Mouse (Mus musculus) stomach, embryonic 16.5 days (tissue): ENCODE measurements around the gene Ccdc88a. TPM values are rescaled to one million over a fixed set of nuclear protein-coding genes. Genes with fewer than 3 reads are reported as not detected.
"Not testable (repeated sequence)": the region's sequence is repeated elsewhere in the genome, so short reads cannot be mapped to it uniquely, and the experiment has no call there.

Source experiments
- ATAC-seq: fragments of 200-750 bp; cut with Nextera tagmentation; 2 replicates; pipeline ENCODE4 v1.8.0; 2017; ENCODE audit warnings: moderate number of reproducible peaks, moderate TSS enrichment; ENCODE audit not compliant: insufficient read depth, low FRiP score
- H3K27ac ChIP-seq: fragments of 300-500 bp; sonication (generic); 2 replicates; pipeline ENCODE4 v1.5.1; 2014; ENCODE audit warnings: low read length
- H3K27me3 ChIP-seq: fragments of 300-500 bp; sonication (generic); 2 replicates; pipeline ENCODE4 v1.6.1; 2014; ENCODE audit warnings: low read length, control low read depth, mixed read lengths; ENCODE audit not compliant: control insufficient read depth, insufficient read depth
- H3K36me3 ChIP-seq: fragments of 300-500 bp; sonication (generic); 2 replicates; pipeline ENCODE4 v1.6.1; 2014; ENCODE audit warnings: low read length; ENCODE audit not compliant: control insufficient read depth, insufficient read depth
- H3K4me1 ChIP-seq: fragments of 300-500 bp; sonication (generic); 2 replicates; pipeline ENCODE4 v1.6.1; 2014; ENCODE audit warnings: low read length, control low read depth, mixed read lengths; ENCODE audit not compliant: control insufficient read depth, insufficient read depth
- H3K4me2 ChIP-seq: fragments of 300-500 bp; sonication (generic); 2 replicates; pipeline ENCODE4 v1.6.1; 2014; ENCODE audit warnings: low read depth, low read length, mixed read lengths
- H3K4me3 ChIP-seq: fragments of 300-500 bp; sonication (generic); replicated peaks from 2 replicates; pipeline ENCODE4 v1.5.1; 2014; ENCODE audit warnings: mild to moderate bottlenecking, low read length
- H3K9ac ChIP-seq: fragments of 300-500 bp; sonication (generic); 2 replicates; pipeline ENCODE4 v1.6.1; 2014; ENCODE audit warnings: low read length
- H3K9me3 ChIP-seq: fragments of 300-500 bp; sonication (generic); replicated peaks from 2 replicates; pipeline ENCODE4 v1.6.1; 2016; ENCODE audit warnings: low read length, control low read depth; ENCODE audit not compliant: control insufficient read depth
- WGBS: fragments of 180-500 bp; shearing (Covaris S2); extraction: QIAGEN DNeasy Blood & Tissue Kit; methylation state at CpG from one replicate; pipeline ENCODE4 v1.1.7; 2014; 5-methylcytosine and 5-hydroxymethylcytosine counted together
- polyA plus RNA-seq: library from polyadenylated mRNA; unstranded; fragments of >200 nt; fragmentation: Nextera tagmentation; extraction: Ambion mirVana; gene quantifications from 2 replicates; pipeline ENCODE4 v1.2.1, GENCODE M21; 2015

The Ccdc88a gene
- polyA plus RNA-seq, 1 experiment from 2014 or later = 17.6 TPM

DNA sequence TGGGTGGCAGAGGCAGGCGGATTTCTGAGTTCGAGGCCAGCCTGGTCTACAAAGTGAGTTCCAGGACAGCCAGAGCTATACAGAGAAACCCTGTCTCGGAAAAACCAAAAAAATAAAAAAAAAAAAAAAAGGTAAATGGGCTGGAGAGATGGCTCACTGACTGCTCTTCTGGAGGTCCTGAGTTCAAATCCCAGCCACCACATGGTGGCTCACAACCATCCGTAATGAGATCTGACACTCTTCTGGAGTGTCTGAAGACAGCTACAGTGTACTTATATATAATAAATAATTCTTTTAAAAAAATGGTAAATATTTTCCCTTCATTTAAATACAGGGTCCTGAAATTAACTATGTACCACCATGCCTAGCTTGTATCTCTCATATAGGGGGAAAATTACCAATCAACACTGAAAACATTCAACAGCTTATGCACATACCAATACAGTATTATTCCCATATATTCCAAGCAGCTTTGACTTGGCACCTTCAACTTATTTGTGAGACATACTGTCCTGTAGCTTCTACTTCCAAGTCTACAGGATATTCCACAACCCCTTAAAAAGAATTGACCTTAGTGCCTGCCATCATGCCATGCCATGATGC lies 171.8 kb downstream of the Ccdc88a start:
- H3K9ac ChIP-seq, H3K9me3 ChIP-seq, H3K27me3 ChIP-seq, H3K4me1 ChIP-seq, H3K4me2 ChIP-seq, H3K4me3 ChIP-seq, H3K27ac ChIP-seq, ATAC-seq: not testable (repeated sequence)
- peaks cover 27% of the 10 kb centered on the region for H3K36me3 ChIP-seq
- WGBS = 89% methylated on average over 4 of the region's 4 CpGs

DNA sequence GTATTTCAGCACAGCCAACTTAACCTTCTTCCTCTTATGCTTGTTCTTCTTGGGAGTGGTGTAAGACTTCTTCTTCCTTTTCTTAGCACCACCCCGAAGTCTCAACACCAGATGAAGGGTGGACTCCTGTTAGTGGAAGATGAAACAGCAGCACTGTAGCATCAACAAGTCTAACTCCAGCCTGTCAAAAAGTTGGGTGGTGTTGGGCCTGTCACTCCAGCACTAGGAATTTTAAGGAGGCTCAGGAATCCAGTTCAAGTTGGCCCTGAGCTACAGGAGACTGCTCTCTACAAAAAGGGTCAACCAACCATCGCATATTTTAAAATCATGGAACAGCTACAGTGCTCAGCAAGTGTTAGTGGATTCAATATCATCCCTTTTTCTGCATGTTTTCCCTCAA lies 172.8 kb downstream of the Ccdc88a start:
- peak overlapping the region; percentile 69 for H3K4me2 ChIP-seq
- H3K27me3 ChIP-seq, ATAC-seq, H3K9me3 ChIP-seq, H3K4me1 ChIP-seq, H3K27ac ChIP-seq: not testable (repeated sequence)
- WGBS = 86% methylated on average over 2 of the region's 2 CpGs
- peaks cover 25% of the 10 kb centered on the region for H3K36me3 ChIP-seq
- peak overlapping the region; percentile 87 for H3K4me3 ChIP-seq
- peak overlapping the region; percentile 97; the same call in 1 of the 2 replicates for H3K9ac ChIP-seq

GRCm38 (mm10) chr11:29546762-29547161 lies 173.3 kb downstream of the Ccdc88a start:
- Histone ChIP-seq H3K27me3 (no peaks in the 10 kb centered on the region), H3K9ac (peak overlapping the region; percentile 97), H3K36me3 (peaks cover 22% of the 10 kb centered on the region), H3K4me1 (peaks cover 5% of the 10 kb centered on the region), H3K9me3 (no peaks in the 10 kb centered on the region), H3K27ac (no peak overlapping the region; the same call in 1 of the 2 replicates), H3K4me3 (peak overlapping the region; percentile 87), H3K4me2 (peak overlapping the region; percentile 69)
- no peak for ATAC-seq
- 8% methylated on average over 2 of the region's 2 CpGs for whole genome bisulfite sequencing

- H3K36me3 ChIP-seq = peaks cover 19% of the 10 kb centered on the region
- no peaks in the 10 kb centered on the region for H3K9me3 ChIP-seq
- under 1% methylated on average over 27 of the region's 27 CpGs for WGBS
- H3K27me3 ChIP-seq = no peaks in the 10 kb centered on the region
- H3K27ac ChIP-seq = peak overlapping the region; percentile 79
- ATAC-seq = peak; percentile 34; the same call in 1 of the 2 replicates
- peak overlapping the region; percentile 97 for H3K9ac ChIP-seq
- peak overlapping the region; percentile 87 for H3K4me3 ChIP-seq
- peak overlapping the region; percentile 69 for H3K4me2 ChIP-seq
- peaks cover 5% of the 10 kb centered on the region for H3K4me1 ChIP-seq
Observed at GRCm38 (mm10) chr11:29547249-29547751, 173.8 kb downstream of the Ccdc88a start.

GRCm38 (mm10) chr11:29547752-29548503 lies 174.5 kb downstream of the Ccdc88a start, which contains the start of the genes Clhc1 and Rps27a:
Gene Clhc1, plus strand, starts transcription at chr11:29547950.
Gene Rps27a, minus strand, starts transcription at chr11:29548109.
- under 1% methylated on average over 46 of the region's 46 CpGs for WGBS
- peaks cover 5% of the 10 kb centered on the region for H3K4me1 ChIP-seq

GRCm38 (mm10) chr11:29548504-29549424 lies 175.3 kb downstream of the Ccdc88a start:
- H3K4me1 ChIP-seq = peaks cover 5% of the 10 kb centered on the region
- H3K9ac ChIP-seq = peak overlapping the region; percentile 97
- H3K36me3 ChIP-seq = peaks cover 17% of the 10 kb centered on the region
- ATAC-seq = no peak
- peak overlapping the region; percentile 54; the same call in 1 of the 2 replicates for H3K27ac ChIP-seq
- H3K4me2 ChIP-seq = peak overlapping the region; percentile 60
- no peaks in the 10 kb centered on the region for H3K9me3 ChIP-seq
- 20% methylated on average over 23 of the region's 23 CpGs for WGBS
- no peaks in the 10 kb centered on the region for H3K27me3 ChIP-seq
- peak overlapping the region; percentile 87 for H3K4me3 ChIP-seq

More at GRCm38 (mm10) chr11:29547752-29548503, 174.5 kb downstream of the Ccdc88a start, which contains the start of the genes Clhc1 and Rps27a:
- Histone ChIP-seq H3K36me3 (peaks cover 18% of the 10 kb centered on the region), H3K27ac (peak within 1 kb of the TSS; percentile 79), H3K27me3 (no peaks in the 10 kb centered on the region), H3K9ac (peak within 1 kb of the TSS; percentile 97), H3K4me2 (peak within 1 kb of the TSS; percentile 69), H3K4me3 (peak within 1 kb of the TSS; percentile 87), H3K9me3 (no peaks in the 10 kb centered on the region)
- peak; percentile 98 for ATAC-seq

DNA sequence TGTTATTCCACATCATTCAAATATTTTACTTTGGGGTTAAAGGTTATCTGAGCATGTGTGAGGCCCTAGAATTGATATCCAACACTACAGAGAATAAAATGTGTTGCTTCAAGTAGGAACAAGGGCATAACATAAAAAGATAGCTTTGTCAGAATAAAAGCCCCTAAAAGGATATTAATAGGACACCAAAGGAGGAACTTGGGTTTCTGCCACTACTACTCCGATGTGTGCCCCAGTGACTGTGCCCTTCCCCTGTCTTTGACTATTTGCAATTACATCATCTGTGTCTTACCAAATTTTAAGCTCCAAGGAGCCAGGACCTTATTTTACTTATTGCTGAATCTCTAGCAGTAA lies 175.9 kb downstream of the Ccdc88a start:
- no peak overlapping the region for H3K27ac ChIP-seq
- no peak overlapping the region for H3K4me2 ChIP-seq
- no peak for ATAC-seq
- H3K27me3 ChIP-seq = no peaks in the 10 kb centered on the region
- H3K9ac ChIP-seq = no peak overlapping the region
- 89% methylated on average over 1 of the region's 1 CpGs for WGBS
- no peak overlapping the region for H3K4me3 ChIP-seq
- no peaks in the 10 kb centered on the region for H3K9me3 ChIP-seq
- H3K36me3 ChIP-seq = peaks cover 11% of the 10 kb centered on the region
- peaks cover 5% of the 10 kb centered on the region for H3K4me1 ChIP-seq
